Mouse (Mus musculus): ENCODE results near the gene Car11.

The Car11 gene

DNA sequence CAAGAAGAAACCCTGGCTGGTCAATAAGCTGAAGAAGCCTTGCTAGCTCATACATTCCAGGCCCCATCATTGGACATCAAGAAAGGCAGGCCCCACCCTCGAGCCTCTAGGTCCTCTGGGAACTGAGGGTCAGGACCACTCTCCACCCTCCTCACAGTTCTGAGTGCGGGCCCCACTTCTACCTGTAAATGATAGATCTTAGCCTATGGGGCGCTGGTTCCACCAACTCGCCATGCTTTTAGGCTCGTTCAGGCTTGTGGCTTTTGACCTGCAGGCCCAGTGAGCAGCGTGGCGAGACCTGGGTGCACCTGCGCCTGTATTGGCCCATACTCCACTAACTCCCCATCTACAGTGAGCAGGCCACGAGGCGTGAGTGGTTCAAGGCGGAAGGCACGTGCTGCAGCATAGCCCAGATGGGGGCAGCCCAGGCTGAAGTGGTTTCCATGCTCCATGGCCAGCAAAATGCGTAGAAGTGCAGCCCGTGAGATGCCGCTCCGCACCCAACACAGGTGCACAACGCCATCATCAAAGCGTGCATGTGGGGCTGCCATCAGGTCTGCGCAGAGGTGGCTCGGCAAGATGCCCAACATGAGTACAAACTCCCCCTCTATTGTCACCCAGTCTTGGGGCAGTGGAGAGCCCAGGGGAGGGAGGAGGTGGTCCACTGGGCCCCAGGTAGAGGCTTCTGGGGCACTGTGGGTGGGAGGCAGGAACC is 11.0 kb downstream of the Car11 start:
- in situ Hi-C loops (cut with MseI, MboI) = no loop called here

DNA sequence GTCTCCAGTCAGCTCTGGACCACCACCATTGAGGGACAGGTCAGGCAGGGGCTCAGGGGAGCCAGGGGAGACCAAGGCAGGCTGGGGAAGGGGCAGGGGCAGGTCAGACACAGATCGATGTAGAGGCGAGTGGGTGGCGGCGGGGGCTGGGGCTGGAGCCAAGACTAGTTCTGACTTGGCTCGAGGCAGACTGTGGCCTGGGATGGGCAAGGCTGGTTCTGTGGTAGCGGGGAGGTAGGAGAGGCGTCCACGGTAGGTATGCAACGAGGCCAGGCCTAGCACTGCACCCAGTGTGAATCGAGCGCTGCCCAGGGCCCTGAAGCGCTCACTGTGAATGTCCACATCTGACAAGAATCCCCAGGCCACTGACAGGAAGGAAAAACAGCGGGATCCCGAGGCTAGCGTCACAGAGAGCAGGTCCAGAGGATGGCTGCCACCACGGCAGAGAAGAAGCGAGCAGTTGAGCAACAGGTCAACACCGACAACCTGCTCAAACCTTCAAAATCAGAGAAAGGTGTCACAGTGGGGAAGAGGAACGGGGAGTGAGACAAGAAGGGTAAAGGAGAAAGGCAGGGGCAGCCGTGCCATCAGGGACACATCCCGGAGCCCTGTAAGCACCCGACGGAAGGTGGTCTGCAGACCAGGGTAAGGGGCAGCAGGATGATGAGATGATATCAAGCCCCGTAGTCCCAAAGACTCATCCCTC is 11.8 kb downstream of the Car11 start:
- in situ Hi-C loops (cut with MseI, MboI) = no loop called here

DNA sequence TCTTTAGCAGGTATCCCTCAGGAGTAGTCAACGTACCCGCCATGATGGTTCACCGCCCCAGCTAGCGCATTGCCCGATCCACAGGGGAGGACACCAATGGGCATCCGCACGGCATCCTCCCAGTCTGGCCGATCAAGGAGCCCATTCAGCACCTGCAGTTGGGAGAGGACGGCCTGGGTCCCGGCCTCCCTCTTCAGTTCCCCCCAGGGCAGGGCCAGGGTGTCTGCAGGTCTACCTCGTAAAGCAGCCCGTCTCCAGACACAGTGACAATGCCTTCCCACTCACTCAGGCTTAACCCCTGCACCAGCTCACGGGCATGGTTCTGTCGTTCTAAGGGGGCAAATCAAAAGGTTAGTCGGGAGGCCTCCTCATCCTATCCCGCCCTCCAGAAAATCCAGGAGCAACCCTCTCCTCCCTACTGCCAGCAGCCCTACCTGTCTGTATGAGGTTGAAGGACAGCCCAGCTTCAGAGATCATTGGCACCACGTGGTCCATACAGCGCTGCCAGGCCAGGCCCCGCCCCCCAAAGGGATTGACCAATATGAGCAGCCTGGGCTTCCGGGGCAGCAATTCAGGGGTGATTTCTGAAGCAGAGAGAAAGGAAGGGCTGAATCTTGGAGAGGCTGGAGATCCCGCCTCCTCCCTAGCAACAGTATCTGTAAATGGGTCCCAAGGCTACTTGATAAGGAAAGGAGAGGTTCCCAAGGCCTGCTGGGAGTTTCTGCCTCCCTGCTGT is 12.5 kb downstream of the Car11 start:
- in situ Hi-C loops (cut with MseI, MboI) = no loop called here

DNA sequence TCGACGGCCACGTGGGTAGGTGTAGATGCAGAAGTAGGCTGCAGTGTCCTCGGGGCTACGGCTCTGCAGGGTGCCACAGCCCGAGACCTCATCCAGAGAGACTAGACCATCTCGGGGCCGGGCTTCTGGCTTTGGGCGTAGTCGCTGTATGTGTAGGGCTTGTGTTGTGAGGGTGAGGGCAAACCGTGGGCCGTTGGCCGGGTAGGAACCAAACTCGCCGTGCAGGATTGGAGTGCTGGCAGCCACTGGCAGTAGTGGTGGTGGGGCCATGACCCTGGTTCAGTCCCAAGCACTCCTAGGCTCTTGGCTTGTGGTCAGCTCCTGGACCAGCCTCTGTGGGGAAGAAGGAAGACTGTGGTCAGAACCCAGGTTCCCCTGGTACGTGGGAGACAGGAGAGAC is 13.8 kb downstream of the Car11 start:
- in situ Hi-C loops (cut with MseI, MboI) = no loop called here

DNA sequence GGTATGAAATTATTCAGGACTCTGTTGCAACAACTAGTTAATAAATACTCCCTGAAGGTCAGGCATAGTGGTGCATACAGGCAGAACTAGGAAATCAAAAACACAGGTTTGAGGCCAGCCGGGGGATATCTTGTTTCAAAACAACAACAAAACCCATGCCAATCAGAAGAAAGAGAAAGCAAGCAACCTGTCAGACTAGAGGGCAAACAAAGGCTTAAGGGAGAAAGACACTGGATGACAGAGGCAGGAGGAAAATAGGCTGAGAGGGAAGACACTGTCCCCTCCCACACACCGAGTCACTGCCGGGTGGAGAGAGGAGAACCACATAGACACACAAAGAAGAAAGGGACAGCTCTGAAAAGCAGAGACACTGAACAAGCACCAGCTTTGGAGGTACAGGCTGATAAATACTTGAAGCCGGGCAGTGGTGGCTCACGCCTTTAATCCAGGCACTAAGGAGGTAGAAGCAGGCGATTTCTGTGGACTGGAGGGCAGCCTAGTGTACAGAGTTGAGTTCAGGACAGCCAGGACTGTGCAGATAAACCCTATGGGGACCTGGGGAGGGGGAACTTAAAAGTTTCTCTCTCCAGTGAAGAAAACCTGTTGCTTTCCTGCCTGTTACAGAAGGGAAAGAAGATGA is 14.4 kb downstream of the Car11 start:
- in situ Hi-C loops (cut with MseI, MboI) = no loop called here

DNA sequence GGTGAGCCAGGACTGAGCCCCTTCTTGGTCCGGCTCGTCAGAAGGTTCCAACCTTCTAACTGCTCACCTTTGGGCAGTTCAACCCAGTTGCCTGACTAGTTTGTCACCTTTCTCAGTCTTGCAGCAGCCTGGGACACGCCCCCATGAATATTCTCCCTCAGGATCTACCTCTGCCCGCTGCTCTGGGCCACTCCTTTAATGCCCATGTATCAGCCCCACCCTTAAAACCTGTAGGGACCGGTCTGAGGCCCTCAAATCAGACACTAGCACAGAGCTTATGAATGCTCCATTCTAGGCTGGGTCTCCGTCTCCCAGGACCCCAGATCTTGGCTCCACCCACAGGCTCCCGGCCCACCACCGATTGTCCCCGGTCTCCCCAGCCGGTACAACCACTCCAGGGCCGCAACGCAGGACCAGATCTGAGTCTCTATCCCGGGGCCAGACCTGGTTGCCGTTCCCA is 15.0 kb downstream of the Car11 start:
- in situ Hi-C loops (cut with MseI, MboI) = no loop called here

DNA sequence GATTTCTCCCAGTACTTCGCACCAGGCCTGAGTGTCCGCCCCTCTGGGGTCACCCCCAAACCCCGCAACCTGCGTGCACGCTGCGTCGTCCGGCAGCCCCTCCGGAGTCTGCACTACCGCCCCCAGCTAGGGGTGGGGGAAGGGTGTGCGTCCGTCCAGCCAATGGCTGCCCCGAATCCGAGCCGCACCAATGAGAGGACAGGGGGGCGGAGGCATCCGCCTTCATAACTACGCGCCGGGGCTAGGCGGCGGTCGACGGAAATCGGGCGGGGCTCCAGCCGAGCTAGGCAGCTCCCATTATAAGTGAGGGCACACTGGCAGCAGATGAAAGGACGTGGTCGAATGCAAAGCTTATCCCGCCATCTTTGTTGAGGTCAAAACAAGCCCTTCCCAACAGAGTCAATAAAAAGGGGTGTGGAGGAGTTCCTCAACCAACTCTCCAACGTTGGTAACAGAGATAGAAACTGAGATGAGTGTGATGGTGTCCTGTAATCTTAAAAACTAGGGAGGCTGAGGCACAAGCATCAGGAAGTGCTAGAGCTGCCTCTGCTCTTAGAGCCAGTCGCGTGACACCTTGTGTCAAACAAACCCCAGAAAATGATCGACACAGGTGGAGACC is 15.6 kb downstream of the Car11 start, which contains the start of gene Rpl18:
Gene Rpl18, plus strand, starts transcription at position 368 of the 619 bp plus-strand sequence.
- in situ Hi-C loops (cut with MseI, MboI) = no loop called here

DNA sequence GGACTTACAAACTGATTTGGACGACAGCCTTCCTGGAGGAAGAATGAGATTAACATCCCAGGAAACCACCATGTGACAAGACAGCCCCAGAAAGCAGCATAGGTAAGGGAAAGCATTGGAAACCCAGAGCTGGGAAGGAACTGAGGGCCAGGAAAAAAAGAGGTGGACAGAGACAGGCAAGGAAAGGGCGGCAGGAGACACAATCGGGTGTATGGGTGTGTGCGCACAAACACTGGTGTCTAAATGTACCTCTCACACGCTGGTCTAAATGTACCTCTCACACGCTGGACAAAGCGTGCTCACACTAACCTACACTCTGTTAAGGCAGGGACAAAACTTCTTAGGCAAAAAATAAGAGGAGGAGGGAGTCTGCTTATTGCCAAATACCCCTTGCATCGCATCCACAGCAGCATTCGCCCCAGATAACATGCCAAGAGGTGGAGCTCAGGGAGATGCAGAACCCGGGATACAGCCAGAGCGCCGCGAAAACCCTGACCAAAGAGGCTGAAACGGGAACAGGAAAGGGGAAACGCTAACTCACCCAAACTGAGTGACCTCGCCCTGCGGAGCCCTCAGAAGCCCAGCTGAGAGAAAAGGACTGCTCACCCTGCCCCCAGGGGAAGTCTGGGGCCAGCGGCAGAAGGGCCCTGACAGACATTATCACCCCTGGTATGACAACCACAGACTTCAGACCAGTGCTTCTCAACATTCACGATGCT is 16.3 kb downstream of the Car11 start:
- in situ Hi-C loops (cut with MseI, MboI) = no loop called here

DNA sequence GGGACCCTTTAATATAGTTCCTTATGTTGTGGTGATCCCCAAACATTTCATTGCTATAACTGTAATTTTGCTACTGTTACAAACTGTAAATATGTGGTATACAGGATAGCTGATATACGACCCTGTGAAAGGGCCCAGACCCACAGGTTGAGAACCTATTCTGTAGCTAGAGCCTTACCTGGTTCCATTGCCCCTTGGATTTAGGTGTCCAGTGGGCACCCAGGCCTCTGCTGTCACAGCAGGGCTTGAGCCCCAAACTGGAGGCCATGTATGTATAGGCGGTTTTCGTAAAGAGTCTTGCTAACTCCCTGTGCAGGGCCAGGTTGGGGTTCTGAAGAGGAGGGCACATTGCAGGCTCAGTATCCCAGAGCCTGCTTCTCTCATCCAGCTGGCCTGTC is 16.8 kb downstream of the Car11 start:
- in situ Hi-C loops (cut with MseI, MboI) = no loop called here

DNA sequence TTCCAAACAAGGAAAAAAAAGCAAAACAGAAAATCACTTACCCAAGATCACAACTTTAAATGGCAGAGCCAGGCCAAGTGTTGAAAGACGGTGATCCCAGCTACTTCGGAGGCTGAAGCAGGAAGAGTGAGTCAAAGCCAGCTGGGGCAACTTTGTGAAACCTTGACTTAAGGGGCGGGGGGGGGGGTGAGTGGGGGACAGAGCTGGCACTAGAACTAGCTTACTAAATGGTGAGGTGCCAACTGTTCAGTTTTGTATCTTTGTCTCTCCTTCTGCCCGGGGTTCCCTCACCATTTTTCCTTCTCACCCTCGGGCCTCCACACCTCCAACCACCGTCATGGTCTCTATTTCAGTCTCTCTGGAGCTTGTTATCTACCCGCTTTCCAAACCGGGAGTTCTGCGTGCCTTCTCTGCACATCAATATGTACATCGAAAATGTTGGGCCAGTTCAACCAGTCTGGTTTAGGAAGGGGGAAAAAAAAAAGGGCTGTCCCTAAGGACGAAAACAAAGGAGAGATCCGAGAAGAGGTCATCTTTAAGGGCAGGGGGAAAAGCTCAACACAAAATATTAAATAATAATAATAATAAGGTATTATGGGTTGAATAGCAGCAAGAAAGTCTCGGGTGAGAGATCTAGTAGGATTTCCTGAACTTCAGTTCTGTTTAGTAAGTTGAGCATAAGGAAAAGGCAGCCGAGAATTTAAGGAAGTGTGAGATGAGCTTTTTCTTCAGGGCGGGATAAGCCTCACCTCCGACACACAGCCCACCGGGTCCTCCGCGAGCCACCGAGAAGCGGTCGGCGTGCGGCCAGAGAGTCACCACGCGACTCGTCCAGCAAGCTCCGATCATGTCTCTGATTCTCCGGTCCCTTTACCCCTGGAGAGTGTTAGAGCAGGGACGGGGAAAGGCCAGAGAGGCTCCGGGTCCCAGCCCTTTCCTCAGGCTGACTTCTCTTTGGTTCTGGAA is 17.6 kb downstream of the Car11 start:
- in situ Hi-C loops (cut with MseI, MboI) = no loop called here

DNA sequence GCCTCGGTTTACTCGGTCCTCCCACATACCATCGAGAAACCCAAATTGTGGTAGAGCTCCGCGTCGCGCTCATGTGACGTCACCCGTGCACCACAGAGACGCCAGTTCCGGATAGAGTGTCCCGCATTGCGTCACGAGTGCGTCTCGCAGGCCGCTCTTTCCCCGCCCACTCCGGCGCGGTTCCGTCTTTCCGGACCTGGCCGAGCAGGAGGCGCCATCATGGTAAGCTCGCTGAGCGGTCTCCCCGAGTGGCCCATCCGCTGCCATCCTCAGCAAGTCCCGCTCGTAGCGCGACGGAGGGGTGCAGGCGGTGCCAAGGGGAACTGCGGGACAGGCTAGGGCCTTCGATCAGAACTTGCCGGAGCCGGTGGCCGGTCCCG is 18.3 kb downstream of the Car11 start, which contains the start of gene Sphk2:
Gene Sphk2, minus strand, starts transcription at position 85 of the 380 bp plus-strand sequence.
- in situ Hi-C loops (cut with MseI, MboI) = no loop called here

DNA sequence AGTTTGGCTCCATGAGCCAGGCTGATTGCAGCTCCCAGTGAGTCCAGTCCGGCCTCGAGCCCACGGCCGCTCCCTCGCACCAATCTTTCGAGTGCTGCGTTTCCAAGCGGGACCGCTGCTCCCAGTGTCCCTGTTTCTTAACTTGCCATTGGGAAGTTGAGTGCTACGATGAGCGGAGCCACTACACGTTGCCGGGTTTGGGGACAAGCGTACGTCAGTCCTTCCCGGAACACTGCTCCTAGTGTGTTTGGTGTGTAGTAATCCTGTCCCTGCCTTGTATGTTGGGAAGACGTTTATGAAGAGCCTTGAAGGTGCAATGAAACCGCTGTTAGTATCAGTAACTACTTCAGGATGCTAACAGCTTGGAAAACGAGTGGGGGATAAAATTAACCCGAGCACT is 18.7 kb downstream of the Car11 start:
- in situ Hi-C loops (cut with MseI, MboI) = no loop called here

DNA sequence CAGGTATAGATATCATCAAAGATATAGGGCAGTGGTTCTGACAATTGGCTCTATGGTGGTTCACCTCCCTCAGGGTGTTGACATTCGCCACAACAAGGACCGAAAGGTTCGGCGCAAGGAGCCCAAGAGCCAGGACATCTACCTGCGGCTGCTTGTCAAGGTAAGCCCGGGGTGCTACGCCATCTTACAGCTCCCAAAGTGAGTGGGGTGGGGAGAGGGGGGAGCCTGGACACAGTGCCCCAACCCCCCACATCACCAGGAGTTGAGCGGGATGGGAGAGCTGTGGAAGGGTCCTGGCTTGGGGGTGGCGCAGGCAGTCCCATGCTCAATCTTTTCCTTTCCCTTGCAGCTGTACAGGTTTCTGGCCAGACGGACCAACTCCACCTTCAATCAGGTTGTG is 19.5 kb downstream of the Car11 start:
- in situ Hi-C loops (cut with MseI, MboI) = no loop called here

DNA sequence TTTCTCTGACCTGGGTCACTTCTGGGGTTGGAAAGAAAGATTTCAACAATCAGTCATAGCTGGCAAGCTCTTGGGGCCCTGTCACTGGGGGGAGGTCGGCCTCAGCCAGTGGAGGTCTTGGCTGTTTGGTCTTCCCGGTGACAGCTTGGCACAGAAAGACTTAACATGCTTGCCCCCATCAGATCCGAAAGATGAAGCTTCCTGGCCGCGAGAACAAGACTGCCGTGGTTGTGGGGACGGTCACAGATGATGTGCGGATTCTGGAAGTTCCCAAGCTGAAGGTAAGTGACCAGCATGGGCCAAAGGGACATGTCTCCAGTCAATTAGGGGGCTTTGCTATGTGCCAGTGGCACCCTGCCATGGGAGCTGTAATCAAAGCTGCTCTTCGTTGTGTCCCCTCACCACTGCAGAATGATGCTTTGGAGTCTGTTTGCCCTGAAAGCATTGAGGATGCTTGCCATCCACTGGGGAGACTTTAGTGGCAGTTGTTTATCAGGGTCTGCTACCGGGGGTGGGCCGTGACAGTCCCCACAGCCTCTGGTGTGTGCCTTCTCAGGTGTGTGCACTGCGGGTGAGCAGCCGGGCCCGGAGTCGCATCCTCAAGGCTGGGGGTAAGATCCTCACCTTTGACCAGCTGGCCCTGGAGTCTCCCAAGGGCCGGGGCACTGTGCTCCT is 20.2 kb downstream of the Car11 start:
- in situ Hi-C loops (cut with MseI, MboI) = no loop called here

DNA sequence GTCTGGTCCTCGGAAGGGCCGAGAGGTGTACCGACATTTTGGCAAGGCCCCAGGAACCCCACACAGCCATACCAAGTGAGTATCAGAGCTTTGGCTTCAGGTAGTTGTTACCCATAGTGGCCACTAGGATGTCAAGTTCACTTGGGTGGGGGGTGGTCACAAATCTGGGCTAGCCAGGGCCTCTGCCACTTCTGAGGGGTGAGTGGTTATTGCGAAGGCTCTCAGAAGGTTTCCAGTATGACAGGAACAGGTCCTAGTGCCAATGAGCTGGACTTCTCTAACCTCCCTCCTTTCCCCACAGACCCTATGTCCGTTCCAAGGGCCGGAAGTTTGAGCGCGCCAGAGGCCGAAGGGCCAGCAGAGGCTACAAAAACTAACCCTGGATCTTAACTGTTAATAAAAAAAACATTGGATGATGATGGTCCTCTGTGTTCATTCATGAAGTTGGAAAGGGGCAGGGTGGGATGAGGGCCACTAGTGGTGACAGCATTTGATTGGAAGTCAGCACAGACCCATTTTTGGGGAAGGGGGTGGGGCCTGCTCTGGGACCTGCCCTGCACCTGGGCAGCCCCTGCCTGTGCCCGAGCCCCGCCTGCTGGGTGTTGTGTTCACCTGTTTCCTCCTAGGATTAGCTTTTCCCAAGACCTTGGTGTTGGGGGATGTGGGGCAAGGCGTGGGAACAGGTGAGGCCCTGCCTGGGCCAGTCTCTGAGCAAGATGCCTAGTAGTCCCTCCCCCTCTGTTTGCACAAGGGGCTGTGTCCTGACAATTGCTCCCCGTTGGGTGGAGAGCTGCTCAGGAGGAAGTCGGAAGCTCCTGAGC is 21.0 kb downstream of the Car11 start, which contains the start of gene Fam83e:
Gene Fam83e, plus strand, starts transcription at position 800 of the 821 bp plus-strand sequence.
- in situ Hi-C loops (cut with MseI, MboI) = no loop called here

DNA sequence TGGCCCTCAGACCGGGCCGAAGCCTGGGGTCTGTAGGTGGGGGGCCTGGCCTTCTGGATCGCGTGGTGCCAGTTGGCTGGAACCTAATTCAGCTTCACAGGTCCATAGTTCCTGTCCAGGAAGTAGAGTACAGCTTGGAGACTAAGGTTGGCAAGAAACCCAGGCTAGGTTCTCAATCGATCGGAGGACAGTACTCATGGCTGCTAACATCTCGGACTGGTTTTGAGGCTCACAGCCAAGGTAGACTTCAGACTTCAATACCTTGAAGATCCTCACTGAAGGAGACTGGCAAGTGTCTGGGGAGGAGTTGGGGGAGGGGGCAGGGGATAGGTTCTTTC is 21.6 kb downstream of the Car11 start:
- in situ Hi-C loops (cut with MseI, MboI) = no loop called here

DNA sequence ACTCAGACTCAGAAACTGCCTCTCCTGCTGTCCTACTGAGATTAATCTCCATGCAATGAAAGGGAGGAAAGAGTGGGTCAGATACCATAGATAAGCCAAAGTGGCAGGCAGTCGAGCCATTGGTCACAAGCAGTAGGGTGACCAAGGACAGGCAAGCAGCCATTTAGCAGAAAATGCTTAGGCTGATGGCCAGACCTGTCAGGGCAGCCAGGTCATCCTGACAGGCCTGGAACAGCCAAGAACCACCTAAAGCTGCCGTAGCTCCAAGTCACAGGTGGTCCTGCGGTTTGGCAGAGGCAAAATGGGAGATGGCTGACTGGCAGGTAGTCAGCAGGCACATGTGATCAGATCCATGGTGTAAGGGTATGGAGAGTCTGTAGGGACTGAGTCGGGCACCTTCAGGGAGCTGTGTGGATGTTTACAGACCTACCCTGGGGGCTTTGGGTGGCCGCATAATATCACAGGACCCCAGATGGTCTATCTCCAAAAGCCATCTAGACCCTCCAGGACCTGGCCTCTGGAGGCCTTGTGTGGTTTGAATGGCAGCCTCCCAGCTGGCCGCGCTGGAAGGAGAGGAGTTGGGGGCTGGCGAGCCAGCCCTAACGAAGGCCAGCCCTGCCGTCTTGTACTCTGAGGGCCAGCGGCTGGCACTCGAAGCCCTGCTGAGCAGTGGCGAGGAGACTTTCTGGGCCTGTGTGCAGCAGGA is 22.2 kb downstream of the Car11 start:
- in situ Hi-C loops (cut with MseI, MboI) = no loop called here

DNA sequence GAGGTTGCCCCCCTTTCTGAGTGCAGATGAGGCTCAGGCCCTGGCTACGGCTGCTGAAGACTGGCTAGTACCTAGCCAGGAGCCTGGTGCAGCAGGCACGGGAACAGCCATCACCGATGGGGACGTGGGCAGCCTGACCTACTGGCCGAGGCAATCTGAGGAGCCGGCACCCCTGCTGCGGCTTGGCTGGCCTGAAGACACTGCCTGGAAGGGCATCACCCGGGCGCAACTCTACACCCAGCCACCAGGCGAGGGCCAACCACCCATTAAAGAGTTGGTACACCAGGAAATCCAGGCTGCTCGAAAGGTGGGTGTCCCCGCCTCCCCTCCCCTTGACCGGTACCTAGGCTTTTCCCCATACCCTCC is 22.7 kb downstream of the Car11 start:
- in situ Hi-C loops (cut with MseI, MboI) = no loop called here
